Mouse (Mus musculus) liver, adult (tissue): ENCODE measurements around the gene Slc12a8.

Experiments used
- GATA4 ChIP-seq: IDR thresholded peaks from 2 replicates; pipeline ENCODE4 v1.6.1; 2014; ENCODE audit warnings: mild to moderate bottlenecking, low read length; ENCODE audit not compliant: insufficient replicate concordance

Slc12a8 gene

DNA sequence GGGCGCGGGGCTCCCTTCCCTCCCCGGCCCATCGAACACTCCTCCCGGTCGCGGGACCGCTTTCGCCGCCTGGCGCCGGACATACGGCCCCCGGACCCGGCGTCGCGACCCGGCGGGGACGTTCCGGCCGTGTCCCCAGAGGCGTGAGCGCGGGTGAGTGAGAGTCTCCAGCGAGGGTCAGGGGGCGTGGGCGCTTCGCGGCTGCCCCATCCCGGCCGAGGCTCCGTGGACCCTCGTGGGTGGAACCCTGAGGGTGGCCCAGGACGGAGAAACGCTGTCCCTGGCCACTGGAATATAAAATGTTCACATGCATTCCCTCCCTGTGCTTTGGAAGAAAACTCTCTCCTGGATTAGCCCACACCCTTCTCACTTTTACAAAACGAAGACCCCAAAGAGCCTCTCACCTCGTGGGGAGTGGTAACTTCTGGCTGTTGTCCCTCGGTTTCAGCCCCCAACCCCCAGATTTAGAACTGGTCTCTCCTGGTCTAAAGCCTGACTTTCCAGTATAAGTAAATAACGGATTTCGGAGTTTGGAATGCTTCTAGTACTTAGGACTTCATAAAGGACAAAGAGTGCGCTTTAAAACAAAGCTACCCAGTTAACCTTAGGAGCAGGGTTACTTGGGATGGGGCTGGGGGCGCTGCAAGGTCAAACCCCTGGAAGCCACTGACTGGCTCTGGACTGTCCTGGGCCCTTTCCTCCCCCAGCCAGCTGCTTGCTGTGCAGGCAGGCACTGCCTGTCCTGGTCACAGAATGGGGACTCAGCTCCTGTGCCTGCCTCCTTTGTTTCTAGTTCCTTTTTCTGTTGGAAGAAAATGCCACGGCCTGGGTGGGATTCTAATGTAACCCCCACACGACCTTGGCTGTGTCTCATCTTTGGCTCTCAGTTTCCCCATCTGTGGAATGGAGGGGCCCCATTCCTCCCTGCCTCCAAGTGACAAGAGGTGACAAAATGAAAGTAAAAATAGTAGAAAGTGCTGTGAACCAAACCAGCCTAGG, 167.9 kb downstream of the Slc12a8 start:
- TF ChIP-seq GATA4 = no peak

- no peak for TF ChIP-seq GATA4
Measured at GRCm38 (mm10) chr16:33686056-33686455, 168.9 kb downstream of the Slc12a8 start.

GRCm38 (mm10) chr16:33687724-33688123, 170.6 kb downstream of the Slc12a8 start:
- no peak for TF ChIP-seq GATA4

DNA sequence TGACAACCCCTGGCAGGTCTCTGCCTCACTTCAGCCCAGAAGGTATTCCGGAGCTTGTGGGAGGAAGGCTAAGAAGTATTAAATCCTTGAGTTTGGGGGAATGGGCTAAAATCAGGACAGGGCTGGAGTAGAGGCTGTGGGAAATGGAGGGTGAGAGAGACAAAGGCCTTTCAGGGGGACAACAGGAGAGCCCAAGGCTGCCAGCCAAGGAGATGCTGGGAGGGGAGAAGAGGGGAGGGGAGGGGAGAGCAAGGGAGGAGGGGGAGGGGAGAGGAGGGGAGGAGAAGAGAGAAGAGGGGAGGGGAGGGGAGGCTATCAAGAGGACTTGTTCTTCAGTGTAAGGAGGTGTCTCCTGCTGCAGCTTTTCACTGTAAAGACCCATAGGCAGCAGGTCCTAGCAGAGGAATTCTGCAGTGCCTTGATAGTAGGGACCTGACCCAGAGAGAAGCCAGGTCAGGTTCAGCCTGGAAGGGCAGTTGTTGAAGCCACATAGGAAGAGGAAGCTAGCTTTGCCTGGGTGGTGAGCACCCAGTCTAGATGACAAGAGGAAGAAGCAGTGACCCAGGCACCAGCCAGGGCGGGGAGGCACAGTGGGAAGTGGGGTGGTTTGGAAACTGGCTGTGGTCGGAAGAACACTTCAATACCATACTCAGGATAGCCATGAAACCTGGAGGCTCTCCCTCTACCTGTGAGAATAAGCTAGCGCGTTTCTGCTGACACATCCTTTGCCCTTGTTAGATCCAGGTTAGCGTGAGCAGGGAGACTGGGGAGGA, 174.0 kb downstream of the Slc12a8 start:
- no peak for TF ChIP-seq GATA4

DNA sequence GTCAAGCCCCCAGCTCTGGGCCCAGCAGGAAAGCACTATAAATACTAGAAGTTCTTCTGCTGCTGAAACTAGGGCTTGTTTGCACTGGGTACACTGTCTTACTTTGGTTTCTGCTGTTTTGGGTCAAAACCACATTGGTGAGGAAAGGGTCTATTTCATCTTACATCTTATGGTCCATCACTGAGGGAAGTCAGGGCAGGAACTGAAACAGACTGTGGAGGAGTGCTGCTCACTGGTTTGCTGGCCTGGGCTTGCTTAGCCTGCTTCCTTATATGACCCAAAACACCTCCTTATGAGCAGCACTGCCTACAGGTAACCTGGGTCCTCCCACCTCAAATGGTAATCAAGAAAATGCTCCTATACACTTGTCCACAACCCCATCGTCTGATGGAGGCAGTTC, 176.4 kb downstream of the Slc12a8 start:
- TF ChIP-seq GATA4 = no peak

GRCm38 (mm10) chr16:33696811-33697575, 179.9 kb downstream of the Slc12a8 start:
- no peak for TF ChIP-seq GATA4

GRCm38 (mm10) chr16:33697576-33698276, 180.6 kb downstream of the Slc12a8 start:
- no peak for TF ChIP-seq GATA4

DNA sequence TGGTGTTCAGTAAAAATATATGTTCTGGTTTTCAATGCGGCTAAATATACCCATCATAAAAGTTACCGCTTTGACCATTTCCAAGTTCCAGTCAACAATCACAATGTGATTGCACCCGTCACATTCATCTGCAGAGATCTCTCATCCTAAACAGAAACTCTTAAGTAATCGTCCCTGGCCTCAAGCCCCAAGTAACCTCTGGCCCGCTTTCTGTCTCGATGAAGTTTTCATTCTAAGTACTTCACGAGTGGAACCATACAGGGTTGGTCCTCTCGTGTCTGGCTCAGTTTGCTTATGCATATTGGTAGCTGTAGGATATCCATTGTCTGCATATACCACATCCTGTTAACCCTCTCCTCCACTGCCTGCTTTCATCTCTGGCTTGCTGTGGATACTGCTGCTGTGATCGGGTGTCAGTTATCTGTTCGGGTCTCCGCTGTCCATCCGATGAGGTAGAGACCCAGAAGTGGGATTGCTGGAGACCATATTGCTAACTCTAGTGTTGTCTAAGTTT, 181.2 kb downstream of the Slc12a8 start:
- no peak for TF ChIP-seq GATA4

- TF ChIP-seq GATA4 = no peak
Measured at GRCm38 (mm10) chr16:33700584-33700983, 183.5 kb downstream of the Slc12a8 start.

GRCm38 (mm10) chr16:33701872-33702271, 184.7 kb downstream of the Slc12a8 start:
- no peak for TF ChIP-seq GATA4

DNA sequence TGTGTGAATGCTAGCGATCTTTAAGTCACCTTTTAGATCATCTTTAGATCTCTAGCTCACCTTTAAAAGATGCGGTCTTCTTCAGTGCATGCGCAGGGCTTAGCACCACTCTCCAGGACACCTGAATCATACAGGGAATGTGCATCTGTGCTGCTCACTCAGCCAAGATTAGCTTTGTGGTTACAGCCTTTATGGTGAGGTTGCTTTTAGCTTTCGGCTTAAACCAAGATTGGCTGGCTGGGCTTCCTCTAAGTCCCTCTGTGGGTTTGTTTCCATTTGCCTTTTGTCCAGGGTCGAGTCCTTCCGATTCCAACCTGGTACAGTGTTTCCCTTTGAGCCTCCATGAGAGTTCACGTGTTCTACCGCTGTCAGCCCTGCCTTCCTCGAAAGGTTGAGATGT, 187.2 kb downstream of the Slc12a8 start:
- no peak for TF ChIP-seq GATA4

- no peak for TF ChIP-seq GATA4
Measured at GRCm38 (mm10) chr16:33705258-33705657, 188.1 kb downstream of the Slc12a8 start.

DNA sequence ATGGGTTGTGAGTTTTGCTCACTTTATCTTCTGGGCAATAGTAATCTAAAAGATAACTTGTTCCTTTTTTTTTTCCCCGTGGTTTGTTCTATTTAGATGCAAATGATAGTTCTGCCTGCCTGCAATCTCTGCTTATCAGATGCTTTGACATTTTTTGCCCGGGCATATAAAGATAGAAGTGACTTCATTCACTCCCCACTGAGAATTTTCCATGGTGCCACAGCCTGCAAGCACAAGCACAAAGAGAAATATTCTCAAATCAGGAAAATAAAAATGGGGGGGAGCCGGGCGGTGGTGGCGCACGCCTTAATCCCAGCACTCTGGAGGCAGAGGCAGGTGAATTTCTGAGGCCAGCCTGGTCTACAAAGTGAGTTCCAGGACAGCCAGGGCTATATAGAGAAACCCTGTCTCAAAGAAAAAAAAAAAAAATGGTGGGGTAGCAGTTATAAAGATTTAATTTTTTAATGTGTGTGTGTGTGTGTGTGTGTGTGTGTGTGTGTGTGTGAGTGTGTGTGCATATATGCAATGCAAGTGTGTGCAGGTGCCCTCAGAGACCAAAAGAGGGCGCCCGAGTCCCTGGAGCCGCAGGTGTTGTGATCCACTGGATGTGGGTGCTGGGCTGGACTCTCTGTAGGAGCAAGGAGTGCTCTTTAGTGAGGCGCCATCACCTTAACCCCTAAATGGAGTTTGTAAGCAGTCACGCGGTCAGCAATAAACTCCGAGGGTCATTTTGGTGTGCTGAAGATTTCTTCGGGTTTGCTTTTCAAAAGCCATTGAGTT, 189.2 kb downstream of the Slc12a8 start:
- no peak for TF ChIP-seq GATA4

DNA sequence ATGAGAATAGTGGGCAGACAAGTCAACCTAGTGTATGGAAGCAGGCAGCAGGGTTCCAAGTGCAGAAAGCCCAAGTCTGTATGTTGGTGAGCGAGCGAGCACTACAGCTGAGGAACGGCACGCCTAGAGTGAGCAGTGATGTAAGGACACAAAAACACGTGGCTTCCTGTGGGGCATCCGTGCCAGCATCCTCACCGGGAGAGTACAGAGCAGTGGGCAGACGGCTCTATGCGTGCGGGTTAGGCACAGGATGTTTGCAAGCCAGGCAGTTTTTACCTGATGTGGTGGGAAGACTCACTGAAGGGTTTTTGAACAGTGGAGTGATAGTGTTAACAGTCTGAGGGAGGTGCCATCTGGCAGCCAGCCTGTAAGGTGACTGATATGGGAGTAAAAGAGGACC, 190.9 kb downstream of the Slc12a8 start:
- no peak for TF ChIP-seq GATA4
